Mouse (Mus musculus) c-Kit-negative CD71-positive TER-119-positive erythroid progenitor cells, embryonic 14.5 days (primary cell): ENCODE results near the gene Gzme.
"Not testable (repeated sequence)": the region's sequence is repeated elsewhere in the genome, so short reads cannot be mapped to it uniquely, and the experiment has no call there.

Experiments used
- DNase-seq: peaks from one replicate; pipeline ENCODE4 v3.0.0-alpha.2; 2013; ENCODE audit warnings: low read depth, low spot score

Gene Gzme

DNA sequence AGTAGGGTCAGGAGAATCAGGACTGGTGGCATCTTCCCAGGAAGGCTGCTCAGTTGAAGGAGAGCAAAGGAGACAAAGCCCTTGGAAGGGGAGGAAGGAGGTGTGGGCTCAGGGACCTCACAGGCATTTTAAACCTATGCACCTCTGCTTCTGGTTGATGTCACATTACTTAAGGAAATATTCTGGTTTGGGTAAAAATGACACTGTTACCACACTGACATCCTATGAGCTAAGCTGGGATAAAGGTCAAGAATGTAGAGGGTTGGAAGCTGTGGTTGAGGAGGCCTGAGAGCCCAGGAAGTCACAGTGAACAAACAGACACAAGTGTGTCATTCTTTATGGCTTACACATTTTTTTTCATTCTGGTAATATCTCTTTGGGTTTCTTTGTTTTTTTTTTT is at the start of gene Gzme:
Gzme (minus strand) TSS at position 101 of the 400 bp plus-strand sequence.
- no peak for DNase-seq

DNA sequence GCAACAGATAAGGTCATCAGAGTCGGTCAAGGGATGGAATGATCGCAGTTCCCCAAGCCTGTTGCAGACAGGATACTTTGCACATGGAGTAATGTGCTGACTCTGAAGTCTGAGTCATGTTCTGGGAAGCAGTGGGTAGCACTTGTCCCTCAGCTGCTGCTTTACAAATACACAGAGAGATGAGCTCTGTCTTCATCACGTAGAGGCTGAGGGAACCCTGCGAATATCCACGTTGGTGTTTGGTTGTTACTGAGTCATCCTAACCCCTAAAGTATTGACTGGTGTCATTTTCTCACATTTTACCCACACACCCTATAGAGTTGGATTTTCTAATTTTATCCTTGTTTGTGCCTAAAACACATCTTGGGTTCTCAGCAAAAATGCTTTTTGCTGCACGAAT is 47.6 kb upstream of the Gzme start:
- no peak for DNase-seq

DNA sequence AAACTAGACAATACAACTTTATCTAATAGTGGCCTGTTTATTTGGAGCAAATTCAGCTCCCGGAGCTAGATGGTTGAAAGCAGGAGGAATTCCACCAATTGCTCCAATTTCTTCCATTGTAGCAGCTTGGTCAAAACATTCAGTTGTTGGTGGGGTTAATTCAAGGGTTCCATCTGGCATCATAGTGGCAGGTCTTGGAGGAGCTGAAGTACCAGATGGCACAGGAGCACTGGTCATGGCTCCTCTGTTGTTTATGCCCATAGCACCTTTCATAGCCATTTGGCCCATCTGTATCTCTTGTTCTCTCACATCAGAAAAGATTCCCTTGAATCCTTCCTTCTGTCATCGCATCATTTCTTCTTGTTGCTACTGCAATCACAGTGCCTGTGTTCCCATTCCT is 41.7 kb upstream of the Gzme start:
- no peak for DNase-seq

DNA sequence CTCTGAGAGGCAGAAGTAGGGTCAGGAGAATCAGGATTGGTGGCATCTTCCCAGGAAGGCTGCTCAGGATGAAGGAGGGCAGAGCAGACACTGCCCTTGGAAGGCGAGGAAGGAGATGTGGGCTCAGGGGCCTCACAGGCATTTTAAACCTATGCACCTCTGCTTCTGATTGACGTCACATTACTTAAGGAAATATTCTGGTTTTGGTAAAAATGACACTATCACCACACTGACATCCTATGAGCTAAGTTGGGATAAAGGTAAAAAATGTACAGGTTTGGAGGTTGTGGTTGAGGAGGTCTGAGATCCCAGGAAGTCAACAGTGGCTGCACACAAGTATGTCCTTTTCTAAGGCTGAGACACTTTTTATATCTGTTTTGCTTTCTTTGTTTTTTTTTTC is 39.1 kb upstream of the Gzme start, which contains the start of gene Gzmg:
Gzmg (minus strand) TSS at position 101 of the 400 bp plus-strand sequence.
- not testable (repeated sequence) for DNase-seq

DNA sequence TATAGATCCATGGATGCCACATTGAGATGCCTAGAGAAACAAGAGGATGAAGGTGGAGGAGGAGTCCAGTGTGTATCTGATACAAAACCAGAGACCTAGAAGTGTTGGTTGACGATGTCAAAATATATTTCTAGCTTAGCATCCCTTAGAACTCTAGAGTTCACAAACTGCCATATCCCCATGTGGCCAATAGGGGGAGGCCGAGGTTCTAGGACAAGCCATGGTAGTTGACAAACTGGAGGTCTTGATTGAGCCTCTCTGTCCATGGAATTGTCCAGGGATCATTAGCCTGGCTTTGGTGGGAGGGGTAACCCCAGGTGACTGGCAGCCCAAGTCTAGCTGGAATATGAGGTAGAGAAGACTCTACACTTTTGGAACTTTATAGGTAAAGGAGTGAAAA is 34.9 kb upstream of the Gzme start:
- no peak for DNase-seq

DNA sequence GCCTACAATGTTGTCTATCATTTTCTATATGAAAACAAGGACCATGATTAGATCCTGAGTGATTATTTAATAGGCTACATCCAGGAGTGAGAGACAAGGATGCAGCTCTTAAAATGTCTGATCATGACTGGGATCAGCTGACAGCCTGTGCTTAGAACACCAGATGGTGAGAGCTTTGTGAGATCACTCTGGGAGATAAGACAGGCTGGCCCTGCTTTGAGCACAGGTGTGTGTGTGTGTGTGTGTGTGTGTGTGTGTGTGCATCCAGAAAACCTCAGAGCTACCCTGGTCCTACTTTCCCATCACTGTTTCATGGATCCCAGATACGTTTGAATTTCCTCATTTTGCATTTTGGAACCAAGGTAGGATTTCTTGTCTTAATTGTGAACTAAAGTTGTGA is 13.2 kb upstream of the Gzme start:
- DNase-seq = not testable (repeated sequence)

DNA sequence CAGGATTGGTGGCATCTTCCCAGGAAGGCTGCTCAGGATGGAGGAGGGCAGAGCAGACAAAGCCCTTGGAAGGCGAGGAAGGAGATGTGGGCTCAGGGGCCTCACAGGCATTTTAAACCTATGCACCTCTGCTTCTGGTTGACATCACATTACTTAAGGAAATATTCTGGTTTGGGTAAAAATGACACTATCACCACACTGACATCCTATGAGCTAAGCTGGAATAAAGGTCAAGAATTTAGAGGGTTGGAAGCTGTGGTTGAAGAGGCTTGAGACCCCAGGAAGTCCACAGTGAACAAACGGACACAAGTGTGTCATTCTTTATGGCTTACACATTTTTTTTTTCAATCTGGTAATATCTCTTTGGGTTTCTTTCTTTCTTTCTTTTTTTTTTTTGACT is 12.1 kb upstream of the Gzme start, which contains the start of gene Gzmd:
Gzmd (minus strand) TSS at position 101 of the 400 bp plus-strand sequence.
- not testable (repeated sequence) for DNase-seq

DNA sequence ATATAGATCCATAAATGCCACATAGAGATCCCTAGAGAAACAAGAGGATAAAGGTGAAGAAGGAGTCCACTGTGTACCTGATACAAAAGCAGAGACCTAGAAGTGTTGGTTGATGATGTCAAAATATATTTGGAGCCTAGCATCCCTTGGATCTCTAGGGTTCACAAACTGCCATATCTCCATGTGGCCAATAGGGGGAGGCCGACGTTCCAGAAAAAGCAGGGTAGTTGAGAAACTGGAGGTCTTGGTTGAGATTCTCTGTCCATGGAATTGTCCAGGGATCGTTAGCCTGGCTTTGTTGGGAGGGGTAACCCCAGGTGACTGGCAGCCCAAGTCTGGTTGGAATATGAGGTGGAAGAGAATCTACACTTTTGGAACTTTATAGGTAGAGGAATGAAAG is 7.9 kb upstream of the Gzme start:
- DNase-seq = no peak

DNA sequence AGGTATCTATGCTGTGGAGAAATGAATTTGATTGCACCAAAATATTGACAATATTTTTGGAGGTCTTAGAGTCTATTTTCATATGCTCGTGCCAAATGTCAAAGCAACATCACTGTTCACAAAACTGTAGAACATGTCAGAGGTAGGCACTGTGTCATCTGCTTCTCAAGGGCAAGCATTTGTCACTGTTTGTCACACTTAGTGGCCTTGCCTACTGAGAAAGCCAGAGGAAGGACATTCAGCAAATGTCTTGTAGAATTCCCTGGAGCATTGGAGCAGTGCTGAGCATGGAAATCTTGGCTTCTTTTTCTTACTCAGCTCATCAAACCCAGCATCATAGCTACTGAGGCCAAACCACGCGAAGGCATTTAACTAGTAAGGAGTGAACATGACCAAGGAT is 3.1 kb upstream of the Gzme start:
- no peak for DNase-seq

DNA sequence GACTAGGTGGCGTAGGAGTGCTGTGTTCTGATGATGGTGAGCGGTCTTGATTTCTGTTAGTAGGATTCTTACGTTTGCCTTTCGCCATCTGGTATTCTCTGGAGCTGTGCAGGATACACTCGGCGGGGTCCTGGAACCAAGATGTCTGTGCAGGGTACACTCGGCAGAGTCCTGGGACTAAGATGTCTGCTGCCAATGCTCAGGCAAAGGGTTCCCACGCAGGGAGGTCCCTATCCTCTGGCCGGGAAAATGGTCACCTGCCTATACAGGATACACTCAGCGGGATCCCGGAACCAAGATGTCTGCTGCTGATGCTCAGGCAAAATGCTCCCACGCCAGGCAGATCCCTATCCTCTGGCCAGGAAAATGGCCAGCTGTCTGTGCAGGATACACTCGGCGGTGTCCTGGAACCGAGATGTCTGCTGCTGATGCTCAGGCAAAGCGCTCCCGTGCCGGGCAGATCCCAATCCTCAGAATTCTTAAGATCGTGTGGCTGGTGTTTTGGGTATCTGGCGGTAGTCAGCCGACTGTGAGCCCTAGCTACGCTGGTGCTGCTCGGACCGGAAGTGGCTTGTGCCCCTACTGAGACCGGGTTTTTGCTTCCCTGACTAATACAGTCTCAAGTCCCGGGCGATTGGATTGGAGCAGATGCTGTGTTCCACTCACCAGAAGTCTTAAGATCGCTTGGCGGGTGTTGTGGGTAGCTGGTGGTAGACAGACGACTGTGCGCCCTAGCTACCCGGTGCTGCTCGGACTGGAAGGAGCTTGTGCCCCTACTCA is 4.7 kb downstream of the Gzme start:
- not testable (repeated sequence) for DNase-seq

DNA sequence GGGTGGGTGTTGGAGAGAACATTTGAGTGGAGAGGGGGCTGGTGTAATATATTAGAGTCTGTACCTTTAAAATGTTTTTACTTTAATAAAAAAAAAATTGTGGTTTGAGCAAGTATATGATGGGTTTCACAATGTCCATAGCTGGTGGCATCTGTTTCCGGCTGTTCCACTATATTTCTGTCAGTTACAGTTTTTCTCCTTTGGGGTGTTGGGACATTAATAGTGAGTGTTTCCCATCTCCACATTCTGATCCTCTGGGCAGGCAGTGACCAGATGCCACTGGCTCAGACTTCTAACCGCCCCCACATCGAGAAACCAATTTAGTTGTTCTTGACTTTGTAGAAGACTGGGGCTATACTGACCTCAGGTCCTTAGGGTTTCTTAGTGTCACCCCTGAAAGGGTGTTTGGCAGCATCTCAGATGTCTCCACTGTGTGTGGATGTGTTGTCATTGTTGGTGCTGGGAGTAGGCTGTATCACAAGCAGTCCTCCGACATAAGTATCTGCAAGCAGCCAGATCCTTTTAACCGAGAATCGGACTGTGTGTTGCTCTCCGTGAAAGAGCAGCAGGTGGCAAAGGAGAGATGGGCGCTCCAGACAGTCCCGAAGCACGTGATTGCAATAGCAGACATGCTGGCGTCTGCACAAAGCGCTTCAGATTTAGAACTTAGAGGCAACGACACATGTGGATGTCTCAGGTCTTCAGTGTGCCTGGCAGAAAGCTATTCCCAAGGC is 14.8 kb downstream of the Gzme start:
- DNase-seq = no peak

DNA sequence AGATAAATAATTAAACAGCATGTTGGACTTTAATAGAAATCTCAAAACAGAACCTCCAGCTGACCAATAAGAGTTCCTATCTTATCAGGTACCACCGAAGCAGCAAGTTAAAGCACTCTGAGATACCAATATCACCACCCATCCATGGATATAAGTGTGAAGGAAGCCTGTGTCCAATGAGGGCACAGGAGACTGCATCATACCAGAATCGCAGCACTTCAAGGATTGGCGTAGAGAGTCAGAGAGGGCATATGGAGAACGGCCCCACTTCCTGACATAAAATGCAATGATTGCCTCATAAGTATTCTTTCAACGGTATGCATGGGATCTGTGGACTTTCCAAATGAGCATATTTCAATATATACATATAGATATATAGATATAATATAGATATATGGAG is 15.4 kb downstream of the Gzme start:
- DNase-seq = no peak

DNA sequence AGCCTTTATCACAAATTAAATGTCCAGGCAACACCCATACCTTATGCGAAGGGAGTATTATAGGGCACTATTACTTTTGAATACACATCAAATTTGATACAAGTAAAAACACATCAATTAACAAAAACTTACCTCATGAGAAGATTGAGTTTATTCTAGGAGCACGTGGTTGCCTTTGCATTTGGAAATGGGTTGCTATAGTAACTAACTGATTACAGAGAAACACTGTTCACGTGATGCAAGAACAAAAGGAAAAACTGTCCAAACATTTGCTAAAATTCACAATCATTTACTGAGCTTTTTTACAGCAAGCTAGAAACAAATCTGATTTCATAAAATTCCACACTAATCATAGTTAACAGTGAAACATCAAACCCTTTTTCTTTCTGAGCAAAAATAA is 17.0 kb downstream of the Gzme start:
- DNase-seq = no peak

DNA sequence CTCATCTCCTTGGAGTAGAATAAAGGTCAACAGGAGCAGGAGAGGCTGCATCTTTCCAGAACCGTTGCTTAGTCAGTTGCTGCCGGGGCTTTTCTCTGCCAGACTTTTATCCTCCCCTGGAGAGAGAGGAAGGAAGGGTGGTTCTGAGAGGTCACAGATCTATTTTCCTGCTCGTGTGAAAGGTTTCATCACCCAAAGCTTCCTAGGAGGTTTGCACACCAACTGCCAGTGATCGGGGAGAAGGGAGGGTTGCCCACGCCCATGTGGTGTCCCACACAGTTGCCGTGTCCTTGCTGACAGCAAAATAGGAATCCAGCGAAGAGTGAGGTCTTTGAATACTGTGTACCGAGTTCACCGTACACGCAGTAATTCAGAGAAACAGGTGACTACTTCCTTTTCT is 18.0 kb downstream of the Gzme start, which contains the start of gene Ctsg:
Ctsg (minus strand) TSS at position 189 of the 400 bp plus-strand sequence.
- no peak for DNase-seq

DNA sequence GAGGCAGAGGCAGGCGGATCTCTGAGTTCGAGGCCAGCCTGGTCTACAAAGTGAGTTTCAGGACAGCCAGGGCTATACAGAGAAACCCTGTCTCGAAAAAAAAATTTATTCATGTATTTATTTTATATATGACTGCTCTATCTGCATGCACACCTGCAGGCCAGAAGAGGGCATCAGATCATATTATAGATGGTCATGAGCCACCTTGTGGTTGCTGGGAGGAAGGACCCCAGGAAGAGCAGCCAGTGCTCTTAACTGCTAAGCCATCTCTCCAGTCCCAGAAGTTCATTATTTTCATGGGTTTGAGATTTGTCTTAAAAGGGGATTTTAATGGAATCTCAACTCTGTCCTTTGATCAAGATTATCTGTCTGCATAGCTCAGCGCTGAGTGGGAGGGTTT is 21.5 kb downstream of the Gzme start:
- no peak for DNase-seq

DNA sequence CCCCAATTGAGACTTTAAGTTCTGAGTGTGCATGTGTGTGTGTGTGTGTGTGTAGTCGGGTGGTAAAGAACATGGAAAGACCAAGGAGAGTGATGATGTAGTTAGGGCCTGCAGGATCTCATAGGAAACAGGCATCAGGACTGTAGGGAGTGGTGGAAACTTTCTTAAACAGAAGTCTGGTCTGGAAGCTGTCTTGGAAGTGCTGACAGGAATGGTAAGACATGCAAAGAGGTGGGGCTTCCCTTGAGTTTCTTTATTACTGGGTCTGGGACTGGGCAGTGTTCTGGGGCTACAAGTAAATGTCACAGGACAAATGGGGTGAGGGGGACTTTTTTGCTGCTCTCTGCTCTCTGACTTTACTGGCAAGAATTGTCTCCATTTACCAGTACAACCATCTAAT is 22.8 kb downstream of the Gzme start:
- no peak for DNase-seq

DNA sequence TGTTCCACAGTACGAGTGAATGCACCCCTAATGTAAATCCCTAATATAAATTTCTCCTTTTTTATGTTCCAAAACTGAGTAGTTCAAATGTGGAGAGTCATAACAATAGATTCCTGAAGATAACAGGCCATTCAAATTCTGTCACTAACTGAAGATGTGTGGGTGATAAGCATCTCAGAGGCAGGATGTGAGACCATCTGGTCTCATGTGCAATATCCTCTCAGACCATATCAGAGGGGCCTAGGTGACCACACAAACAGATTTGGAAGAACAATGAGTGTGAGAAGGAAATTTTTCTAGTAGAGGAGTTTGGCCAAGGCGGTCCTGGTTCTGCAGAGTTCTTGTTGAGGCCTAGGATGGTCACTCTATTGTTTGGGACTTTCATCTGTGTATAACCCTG is 27.1 kb downstream of the Gzme start:
- DNase-seq = no peak

DNA sequence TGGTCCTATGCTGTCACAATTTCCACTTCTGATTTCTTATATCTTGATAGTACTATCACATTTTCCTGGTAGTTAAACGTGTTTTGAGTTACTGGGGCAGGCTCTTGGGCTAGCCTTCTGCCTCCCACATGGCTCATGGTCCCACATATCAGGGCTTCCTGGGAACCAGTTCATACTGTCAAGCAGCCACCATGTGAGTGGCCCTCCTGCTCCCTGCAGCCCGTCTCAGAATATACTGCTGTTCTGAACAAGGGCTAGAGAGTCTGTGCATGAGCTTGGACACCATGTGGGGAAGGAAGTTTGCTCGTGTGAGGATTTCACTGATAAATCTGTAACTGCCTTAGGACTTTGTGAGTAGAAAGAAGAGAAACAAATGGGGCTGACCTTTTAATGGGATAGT is 33.7 kb downstream of the Gzme start:
- no peak for DNase-seq

DNA sequence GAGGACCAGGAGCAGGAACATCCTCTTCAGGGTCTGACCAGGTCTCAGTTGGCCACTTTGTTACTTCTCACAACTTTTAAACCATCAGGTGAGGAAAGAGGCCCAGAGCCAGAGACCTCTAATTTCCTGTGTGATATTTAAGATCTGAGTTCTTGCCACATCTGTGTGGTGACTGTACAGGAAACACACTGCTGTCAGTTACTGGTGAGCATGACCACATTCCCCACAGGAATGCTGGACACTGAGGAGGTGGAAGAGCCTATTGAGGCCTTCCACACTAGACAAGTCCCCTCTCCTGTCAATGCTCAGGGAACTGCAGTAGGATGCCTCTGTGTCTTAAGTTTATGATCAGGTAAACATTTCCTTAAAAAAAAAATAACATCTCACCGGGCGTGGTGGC is 35.3 kb downstream of the Gzme start, which contains the start of gene Mcpt8:
Mcpt8 (minus strand) TSS at position 107 of the 400 bp plus-strand sequence.
- DNase-seq = no peak

DNA sequence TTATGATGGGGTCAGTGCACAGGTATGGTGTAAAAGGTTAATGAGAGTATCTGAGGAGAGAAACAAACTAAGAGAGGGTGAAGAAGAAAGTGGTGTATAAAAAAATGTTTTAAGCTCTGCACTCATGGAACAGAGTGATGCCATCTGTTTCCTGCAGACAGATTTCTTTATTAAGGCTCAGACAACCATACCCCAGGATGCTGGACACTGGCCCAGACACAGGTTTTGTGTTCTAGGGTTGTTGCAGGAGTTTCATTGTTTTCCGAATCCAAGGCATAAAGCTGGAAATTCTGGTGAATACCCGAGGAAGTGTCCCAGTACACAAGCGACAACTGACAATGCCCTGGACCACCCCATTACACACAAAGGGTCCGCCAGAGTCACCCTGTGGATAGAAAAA is 38.4 kb downstream of the Gzme start:
- no peak for DNase-seq
